Mouse (Mus musculus): ENCODE measurements around the gene Zp3. TPM values are rescaled to one million over a fixed set of nuclear protein-coding genes. Genes with fewer than 3 reads are reported as not detected.

Gene Zp3
- polyA plus RNA-seq, 1 experiment: not detected

DNA sequence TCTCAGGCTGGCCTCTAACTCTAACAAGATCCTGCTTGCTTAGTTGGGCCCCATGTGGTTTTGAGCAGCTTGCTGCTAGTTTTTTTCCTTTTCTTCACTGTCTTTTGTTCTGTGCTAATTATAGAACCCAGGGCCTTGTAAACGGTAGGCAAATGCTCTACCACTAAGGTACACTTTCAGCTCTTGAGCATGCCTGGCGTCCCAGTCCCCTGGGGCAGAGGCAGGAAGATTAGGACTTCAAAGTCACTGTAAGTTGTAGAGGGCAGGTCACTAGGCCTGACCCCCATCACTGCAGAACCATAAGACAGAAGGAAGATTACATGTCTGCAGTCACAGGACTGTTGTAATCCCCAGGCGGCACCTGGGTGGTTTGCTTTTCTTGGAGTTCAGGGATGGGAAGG lies 22.9 kb downstream of the Zp3 start:
- no peak for TF ChIP-seq POLR2A (IDR thresholded peaks at IDR 0.05; ENCODE audit: low read depth, low read length)
- TF ChIP-seq CTCF (IDR thresholded peaks at IDR 0.05; ENCODE audit: extremely low read depth, insufficient read length, insufficient replicate concordance, low read depth, low read length): no peak
- Histone ChIP-seq H3K4me3 (ENCODE audit: low read depth, low read length) (no peak overlapping the region), H3K27ac (ENCODE audit: insufficient read depth, low read depth, low read length) (no peak overlapping the region), H3K4me1 (ENCODE audit: control insufficient read depth, insufficient read depth, insufficient read length, low read length) (no peaks in the 10 kb centered on the region), H3K36me3 (ENCODE audit: control insufficient read depth, insufficient read depth, low read length) (peaks cover 4% of the 10 kb centered on the region; the same call in 1 of the 2 replicates), H3K27me3 (ENCODE audit: control insufficient read depth, insufficient read depth, low read length) (no peaks in the 10 kb centered on the region)
- WGBS: 78% methylated on average over 3 of the region's 3 CpGs

DNA sequence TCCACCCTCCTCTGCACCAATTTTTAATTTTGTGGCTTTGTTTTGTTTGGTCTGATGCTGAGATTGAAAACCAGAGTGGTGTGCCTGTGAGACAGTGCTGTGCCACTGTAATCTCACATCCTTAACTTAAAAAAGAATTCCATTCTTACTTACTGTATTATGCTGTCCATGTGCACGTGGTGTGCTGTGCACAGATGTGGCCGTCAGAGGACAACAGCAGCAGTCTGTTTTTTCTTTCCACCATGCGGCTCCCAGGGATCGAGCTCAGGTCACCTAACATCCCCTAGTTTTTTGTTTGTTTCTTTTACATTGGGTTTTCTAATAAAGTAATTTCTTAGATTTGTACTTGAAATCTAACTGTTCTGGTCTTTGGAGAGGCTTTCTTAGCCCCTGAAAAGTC lies 24.6 kb downstream of the Zp3 start:
- no peaks in the 10 kb centered on the region for H3K36me3 ChIP-seq (ENCODE audit: control insufficient read depth, insufficient read depth, low read length)
- 87% methylated on average over 4 of the region's 4 CpGs for WGBS
- H3K4me3 ChIP-seq (ENCODE audit: low read depth, low read length): no peak overlapping the region
- peaks cover 2% of the 10 kb centered on the region; the same call in 1 of the 2 replicates for H3K4me1 ChIP-seq (ENCODE audit: control insufficient read depth, insufficient read depth, insufficient read length, low read length)
- H3K27ac ChIP-seq (ENCODE audit: insufficient read depth, low read depth, low read length): no peak overlapping the region
- no peaks in the 10 kb centered on the region for H3K27me3 ChIP-seq (ENCODE audit: control insufficient read depth, insufficient read depth, low read length)
- TF ChIP-seq CTCF (IDR thresholded peaks at IDR 0.05; ENCODE audit: extremely low read depth, insufficient read length, insufficient replicate concordance, low read depth, low read length): no peak
- TF ChIP-seq POLR2A (IDR thresholded peaks at IDR 0.05; ENCODE audit: low read depth, low read length): no peak

- 73% methylated on average over 7 of the region's 7 CpGs for WGBS
- Histone ChIP-seq H3K36me3 (ENCODE audit: control insufficient read depth, insufficient read depth, low read length) (peaks cover 20% of the 10 kb centered on the region), H3K27me3 (ENCODE audit: control insufficient read depth, insufficient read depth, low read length) (no peaks in the 10 kb centered on the region), H3K27ac (ENCODE audit: insufficient read depth, low read depth, low read length) (no peak overlapping the region), H3K4me1 (ENCODE audit: control insufficient read depth, insufficient read depth, insufficient read length, low read length) (peaks cover 2% of the 10 kb centered on the region; the same call in 1 of the 2 replicates), H3K4me3 (ENCODE audit: low read depth, low read length) (no peak overlapping the region)
- TF ChIP-seq CTCF (IDR thresholded peaks at IDR 0.05; ENCODE audit: extremely low read depth, insufficient read length, insufficient replicate concordance, low read depth, low read length) (no peak), POLR2A (IDR thresholded peaks at IDR 0.05; ENCODE audit: low read depth, low read length) (no peak)
These were observed 27.8 kb downstream of the Zp3 start for GRCm38 (mm10) chr5:136007745-136008144.

DNA sequence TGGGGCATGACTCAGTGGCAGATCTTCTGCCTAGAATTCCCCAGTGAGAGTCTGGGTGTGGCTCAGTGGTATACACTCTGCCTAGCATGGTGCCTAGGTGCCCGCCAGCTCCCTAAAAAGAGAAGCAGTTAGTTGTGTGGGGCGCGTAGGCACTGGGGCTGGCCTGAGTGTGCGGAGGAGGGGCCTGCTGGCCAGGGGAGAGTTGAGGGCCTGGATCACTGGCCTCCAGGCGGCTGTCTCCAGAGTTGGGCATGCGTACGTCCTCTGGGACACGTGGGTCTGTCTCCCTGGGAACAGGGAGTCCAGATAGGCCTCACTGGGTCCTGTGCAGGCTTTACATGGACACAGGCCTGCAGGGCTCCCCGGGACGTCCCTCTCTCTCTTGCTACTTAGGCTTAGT lies 35.0 kb downstream of the Zp3 start:
- WGBS: 94% methylated on average over 10 of the region's 10 CpGs
- Histone ChIP-seq H3K36me3 (ENCODE audit: control insufficient read depth, insufficient read depth, low read length) (peaks cover 23% of the 10 kb centered on the region), H3K4me1 (ENCODE audit: control insufficient read depth, insufficient read depth, insufficient read length, low read length) (peaks cover 8% of the 10 kb centered on the region; the same call in 1 of the 2 replicates), H3K4me3 (ENCODE audit: low read depth, low read length) (no peak overlapping the region), H3K27ac (ENCODE audit: insufficient read depth, low read depth, low read length) (no peak overlapping the region), H3K27me3 (ENCODE audit: control insufficient read depth, insufficient read depth, low read length) (no peaks in the 10 kb centered on the region)
- TF ChIP-seq CTCF (IDR thresholded peaks at IDR 0.05; ENCODE audit: extremely low read depth, insufficient read length, insufficient replicate concordance, low read depth, low read length): no peak
- no peak for TF ChIP-seq POLR2A (IDR thresholded peaks at IDR 0.05; ENCODE audit: low read depth, low read length)

DNA sequence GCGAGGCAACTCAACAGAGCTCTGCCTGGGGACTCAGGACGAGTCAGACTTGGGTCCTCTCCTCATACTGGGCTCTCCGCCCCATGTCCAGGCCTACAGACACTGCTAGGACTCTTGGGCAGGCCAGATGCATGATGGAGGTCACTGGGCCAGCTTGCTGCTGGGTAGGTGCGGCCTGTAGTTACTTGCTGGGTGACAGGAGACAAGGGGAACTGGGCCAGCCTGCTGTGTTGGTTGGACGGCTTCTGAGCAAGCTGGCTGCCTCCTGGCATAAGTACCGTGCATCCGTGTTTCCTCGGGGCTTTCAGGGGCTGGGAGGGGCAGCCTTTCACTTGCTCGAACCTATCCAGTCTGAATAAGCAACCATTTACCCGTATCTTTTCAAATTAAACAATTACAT lies 35.7 kb downstream of the Zp3 start:
- WGBS: 58% methylated on average over 10 of the region's 10 CpGs
- no peak overlapping the region for H3K4me3 ChIP-seq (ENCODE audit: low read depth, low read length)
- no peak overlapping the region for H3K27ac ChIP-seq (ENCODE audit: insufficient read depth, low read depth, low read length)

DNA sequence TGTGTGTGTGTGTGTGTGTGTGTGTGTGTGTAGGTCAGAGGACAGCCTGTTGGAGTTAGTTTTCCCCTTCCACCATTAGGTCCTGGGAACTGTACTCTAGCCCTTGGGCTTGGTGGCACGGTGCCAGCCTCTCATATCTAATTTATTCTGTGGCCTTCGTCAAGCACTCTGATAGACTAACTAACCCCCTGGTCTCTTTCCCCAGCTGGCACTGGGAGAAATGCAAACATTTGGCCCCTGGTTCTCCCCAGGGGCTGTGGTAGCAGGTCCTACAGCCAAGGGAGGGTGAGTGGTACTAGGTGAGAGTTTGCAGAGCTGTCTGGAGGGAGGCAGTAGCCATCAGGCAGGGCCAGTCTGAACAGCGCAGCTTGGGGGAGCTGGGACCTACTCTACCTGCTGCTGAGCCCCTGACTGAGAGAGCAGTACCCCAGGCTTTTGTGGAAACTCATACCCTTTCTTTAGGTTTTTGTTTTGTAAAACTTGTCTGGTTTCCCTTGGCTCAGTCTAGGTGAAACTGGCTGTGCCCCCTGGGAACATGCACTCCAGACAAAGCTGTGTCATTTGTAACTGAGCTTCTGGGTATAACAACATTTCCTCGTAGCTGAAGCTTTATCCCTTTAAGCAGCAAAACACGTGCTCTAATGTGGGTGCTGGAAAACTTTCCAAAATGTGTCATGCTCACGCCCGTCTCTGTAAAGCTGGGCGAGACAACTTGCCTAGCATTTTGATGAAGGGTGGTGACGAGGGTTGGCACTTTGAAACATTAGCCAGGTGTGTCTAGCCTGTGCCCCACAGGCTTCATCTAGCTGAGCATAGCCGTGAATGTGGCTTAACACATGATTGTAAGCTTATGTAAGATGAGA lies 36.3 kb downstream of the Zp3 start:
- H3K27ac ChIP-seq (ENCODE audit: insufficient read depth, low read depth, low read length): no peak overlapping the region
- H3K4me1 ChIP-seq (ENCODE audit: control insufficient read depth, insufficient read depth, insufficient read length, low read length): peaks cover 8% of the 10 kb centered on the region; the same call in 1 of the 2 replicates
- TF ChIP-seq CTCF (IDR thresholded peaks at IDR 0.05; ENCODE audit: extremely low read depth, insufficient read length, insufficient replicate concordance, low read depth, low read length): no peak
- no peak overlapping the region for H3K4me3 ChIP-seq (ENCODE audit: low read depth, low read length)
- WGBS: 38% methylated on average over 10 of the region's 10 CpGs
- no peaks in the 10 kb centered on the region for H3K27me3 ChIP-seq (ENCODE audit: control insufficient read depth, insufficient read depth, low read length)
- H3K36me3 ChIP-seq (ENCODE audit: control insufficient read depth, insufficient read depth, low read length): peaks cover 17% of the 10 kb centered on the region

More for the DNA sequence above, 35.7 kb downstream of the Zp3 start:
- peaks cover 17% of the 10 kb centered on the region for H3K36me3 ChIP-seq (ENCODE audit: control insufficient read depth, insufficient read depth, low read length)
- peaks cover 8% of the 10 kb centered on the region; the same call in 1 of the 2 replicates for H3K4me1 ChIP-seq (ENCODE audit: control insufficient read depth, insufficient read depth, insufficient read length, low read length)
- TF ChIP-seq CTCF (IDR thresholded peaks at IDR 0.05; ENCODE audit: extremely low read depth, insufficient read length, insufficient replicate concordance, low read depth, low read length): no peak
- no peak for TF ChIP-seq POLR2A (IDR thresholded peaks at IDR 0.05; ENCODE audit: low read depth, low read length)
- no peaks in the 10 kb centered on the region for H3K27me3 ChIP-seq (ENCODE audit: control insufficient read depth, insufficient read depth, low read length)

GRCm38 (mm10) chr5:136017262-136017661 lies 37.4 kb downstream of the Zp3 start:
- Histone ChIP-seq H3K4me1 (ENCODE audit: control insufficient read depth, insufficient read depth, insufficient read length, low read length) (peaks cover 8% of the 10 kb centered on the region; the same call in 1 of the 2 replicates), H3K27me3 (ENCODE audit: control insufficient read depth, insufficient read depth, low read length) (no peaks in the 10 kb centered on the region), H3K36me3 (ENCODE audit: control insufficient read depth, insufficient read depth, low read length) (peaks cover 7% of the 10 kb centered on the region), H3K4me3 (ENCODE audit: low read depth, low read length) (no peak overlapping the region), H3K27ac (ENCODE audit: insufficient read depth, low read depth, low read length) (no peak overlapping the region)
- TF ChIP-seq CTCF (IDR thresholded peaks at IDR 0.05; ENCODE audit: extremely low read depth, insufficient read length, insufficient replicate concordance, low read depth, low read length): no peak
- no peak for TF ChIP-seq POLR2A (IDR thresholded peaks at IDR 0.05; ENCODE audit: low read depth, low read length)
- 93% methylated on average over 6 of the region's 6 CpGs for WGBS

Measured in small intestine, adult 2 months (tissue).